Mouse (Mus musculus) cerebral cortex, adult 2 months (tissue): Measurements from ENCODE around the gene Btbd16.

Experiments
- WGBS: fragments of 180-500 bp; shearing (Covaris S2); methylation state at CpG from one replicate; pipeline ENCODE4 v1.1.7; 2018; 5-methylcytosine and 5-hydroxymethylcytosine counted together

Gene Btbd16

GRCm38 (mm10) chr7:130770707-130771106 lies 3.2 kb upstream of the Btbd16 start:
- WGBS, result 16% methylated on average over 3 of the region's 3 CpGs

GRCm38 (mm10) chr7:130773171-130773830 lies 568 bp upstream of the Btbd16 start:
- 81% methylated on average over 11 of the region's 11 CpGs for WGBS

GRCm38 (mm10) chr7:130780866-130781419 lies 7.1 kb downstream of the Btbd16 start:
- WGBS, result 76% methylated on average over 5 of the region's 5 CpGs

- 74% methylated on average over 5 of the region's 5 CpGs for WGBS
Measured at GRCm38 (mm10) chr7:130782501-130783050, 8.7 kb downstream of the Btbd16 start.

- WGBS, result 69% methylated on average over 12 of the region's 12 CpGs
Measured at GRCm38 (mm10) chr7:130785923-130786575, 12.2 kb downstream of the Btbd16 start.

GRCm38 (mm10) chr7:130786708-130787107 lies 12.8 kb downstream of the Btbd16 start:
- WGBS, result 77% methylated on average over 5 of the region's 5 CpGs

- 99% methylated on average over 4 of the region's 4 CpGs for WGBS
Measured at GRCm38 (mm10) chr7:130787537-130787936, 13.7 kb downstream of the Btbd16 start.

- WGBS, result 90% methylated on average over 3 of the region's 3 CpGs
Measured at GRCm38 (mm10) chr7:130788950-130789349, 15.1 kb downstream of the Btbd16 start.

- WGBS, result 96% methylated on average over 7 of the region's 7 CpGs
Measured at GRCm38 (mm10) chr7:130789456-130789855, 15.6 kb downstream of the Btbd16 start.

- WGBS, result 85% methylated on average over 9 of the region's 9 CpGs
Measured at GRCm38 (mm10) chr7:130793671-130794070, 19.8 kb downstream of the Btbd16 start.

GRCm38 (mm10) chr7:130796786-130797185 lies 22.9 kb downstream of the Btbd16 start:
- 71% methylated on average over 8 of the region's 8 CpGs for WGBS

- WGBS, result 94% methylated on average over 6 of the region's 6 CpGs
Measured at GRCm38 (mm10) chr7:130797524-130797923, 23.7 kb downstream of the Btbd16 start.

- WGBS, result 93% methylated on average over 10 of the region's 10 CpGs
Measured at GRCm38 (mm10) chr7:130799418-130799817, 25.5 kb downstream of the Btbd16 start.

- 80% methylated on average over 4 of the region's 4 CpGs for WGBS
Measured at GRCm38 (mm10) chr7:130800681-130801080, 26.8 kb downstream of the Btbd16 start.

- WGBS, result 92% methylated on average over 4 of the region's 4 CpGs
Measured at GRCm38 (mm10) chr7:130801811-130802210, 27.9 kb downstream of the Btbd16 start.

GRCm38 (mm10) chr7:130803251-130803825 lies 29.5 kb downstream of the Btbd16 start:
- 44% methylated on average over 8 of the region's 8 CpGs for WGBS

GRCm38 (mm10) chr7:130804991-130805390 lies 31.1 kb downstream of the Btbd16 start:
- 84% methylated on average over 5 of the region's 5 CpGs for WGBS

GRCm38 (mm10) chr7:130807749-130808148 lies 33.9 kb downstream of the Btbd16 start:
- 30% methylated on average over 8 of the region's 8 CpGs for WGBS

GRCm38 (mm10) chr7:130808694-130809093 lies 34.8 kb downstream of the Btbd16 start:
- WGBS, result 62% methylated on average over 6 of the region's 6 CpGs

GRCm38 (mm10) chr7:130810238-130810637 lies 36.4 kb downstream of the Btbd16 start:
- 68% methylated on average over 4 of the region's 4 CpGs for WGBS

- 51% methylated on average over 16 of the region's 16 CpGs for WGBS
Measured at GRCm38 (mm10) chr7:130812407-130812806, 38.5 kb downstream of the Btbd16 start.

GRCm38 (mm10) chr7:130815601-130816000 lies 41.7 kb downstream of the Btbd16 start:
- WGBS, result 66% methylated on average over 10 of the region's 10 CpGs
